Mouse (Mus musculus) adrenal gland (tissue): Measurements from ENCODE around the gene Taldo1.

ENCODE experiments used
- intact Hi-C: fragments of 180-260 bp; cut with DNase I; formaldehyde crosslinking; loops from one replicate; pipeline ENCODE4 v1.15.1; 2025
- long read RNA-seq, 2 experiments: library from polyadenylated mRNA; unstranded; transcript quantifications; one replicate each; pipeline ENCODE4 v2.0.0; 2020; ENCODE audit warnings: borderline replicate concordance in 1 of 2; ENCODE audit not compliant: insufficient replicate concordance in 1 of 2

The Taldo1 gene
- long read RNA-seq, experiment 1, transcript Taldo1-201 (8 exons, 1,229 nt) = major isoform, 1,007 of 1,042 reads
- long read RNA-seq, experiment 1, partial matches to known transcripts = 15 of 1,042 reads
- long read RNA-seq, experiment 1, other reads (novel, unspliced or antisense) = 16 of 1,042 reads
- long read RNA-seq, experiment 2, transcript Taldo1-201 (8 exons, 1,229 nt) = major isoform, 978 of 1,029 reads
- long read RNA-seq, experiment 2, partial matches to known transcripts = 27 of 1,029 reads
- long read RNA-seq, experiment 2, other reads (novel, unspliced or antisense) = 23 of 1,029 reads

GRCm38 (mm10) chr7:141391625-141392551 is at the start of gene Taldo1:
Gene Taldo1, plus strand, starts transcription at chr7:141392199.
- intact Hi-C loops = no loop called here

GRCm38 (mm10) chr7:141343230-141343629 is 48.8 kb upstream of the Taldo1 start:
- intact Hi-C loops = no loop called here

- intact Hi-C loops = no loop called here
Observed at GRCm38 (mm10) chr7:141343696-141344095, 48.3 kb upstream of the Taldo1 start.

- intact Hi-C loops = no loop called here
Observed at GRCm38 (mm10) chr7:141344787-141345186, 47.2 kb upstream of the Taldo1 start.

GRCm38 (mm10) chr7:141351061-141351460 is 40.9 kb upstream of the Taldo1 start:
- intact Hi-C loops = no loop called here

- intact Hi-C loops = no loop called here
Observed at GRCm38 (mm10) chr7:141355051-141355450, 36.9 kb upstream of the Taldo1 start.

GRCm38 (mm10) chr7:141355626-141356326 is 36.2 kb upstream of the Taldo1 start:
- intact Hi-C loops = no loop called here

GRCm38 (mm10) chr7:141356971-141357370 is 35.0 kb upstream of the Taldo1 start:
- intact Hi-C loops = no loop called here

GRCm38 (mm10) chr7:141361510-141361909 is 30.5 kb upstream of the Taldo1 start:
- intact Hi-C loops = loop anchor here (5.0 to 10.0 kb wide), 3 partner anchors 97 to 267 kb away; partner anchors contain the start of genes Irf7 and Phrf1

- intact Hi-C loops = loop anchor here (5.0 to 10.0 kb wide), 3 partner anchors 98 to 268 kb away; partner anchors contain the start of genes Irf7 and Phrf1
Observed at GRCm38 (mm10) chr7:141363106-141363751, 28.8 kb upstream of the Taldo1 start.

- intact Hi-C loops = loop anchor here (5.0 to 10.0 kb wide), 3 partner anchors 99 to 269 kb away; partner anchors contain the start of genes Irf7 and Phrf1
Observed at GRCm38 (mm10) chr7:141363752-141364125, 28.3 kb upstream of the Taldo1 start.

GRCm38 (mm10) chr7:141364349-141365048 is 27.5 kb upstream of the Taldo1 start:
- intact Hi-C loops = loop anchor here (5.0 to 10.0 kb wide), 3 partner anchors 100 to 270 kb away; partner anchors contain the start of genes Irf7 and Phrf1

GRCm38 (mm10) chr7:141365049-141365445 is 27.0 kb upstream of the Taldo1 start:
- intact Hi-C loops = loop anchor here (10.0 kb wide), 2 partner anchors 100 to 270 kb away; partner anchors contain the start of gene Irf7

- intact Hi-C loops = loop anchor here (10.0 kb wide), 2 partner anchors 103 to 273 kb away; partner anchors contain the start of gene Irf7
Observed at GRCm38 (mm10) chr7:141367358-141367757, 24.6 kb upstream of the Taldo1 start.

GRCm38 (mm10) chr7:141369918-141370317 is 22.1 kb upstream of the Taldo1 start:
- intact Hi-C loops = loop anchor here (5.0 to 10.0 kb wide), 3 partner anchors 105 to 1253 kb away; partner anchors contain the start of genes Echs1, Irf7 and Paox

- intact Hi-C loops = loop anchor here (5.0 kb wide), 1 partner anchor 1255 kb away; the partner anchor contains the start of genes Echs1 and Paox
Observed at GRCm38 (mm10) chr7:141371942-141372595, 19.9 kb upstream of the Taldo1 start.

GRCm38 (mm10) chr7:141373611-141374010 is 18.4 kb upstream of the Taldo1 start:
- intact Hi-C loops = loop anchor here (5.0 kb wide), 1 partner anchor 1256 kb away; the partner anchor contains the start of genes Echs1 and Paox

GRCm38 (mm10) chr7:141374399-141374798 is 17.6 kb upstream of the Taldo1 start:
- intact Hi-C loops = loop anchor here (5.0 kb wide), 1 partner anchor 1257 kb away; the partner anchor contains the start of genes Echs1 and Paox

- intact Hi-C loops = no loop called here
Observed at GRCm38 (mm10) chr7:141379584-141379983, 12.4 kb upstream of the Taldo1 start.
